9 mouse cellular contexts compared by ENCODE assay signal in genomic region chr4:42954297-42954696, GRCm38 (mm10). TPM values are rescaled to one million over a fixed set of nuclear protein-coding genes. Genes with fewer than 3 reads are reported as not detected.
A peak's percentile ranks its signal among the peaks of the same experiment; 100 is the strongest.
DNase-seq lines count a peak whose midpoint lies in the region; ATAC-seq and TF ChIP-seq lines count a peak whose summit lies in the region.
"Had no signal": no experiment of that assay in that cellular context is flagged by ENCODE, and none has a peak within 500 bp of the region (broad histone marks: within the 10 kb centered on the region; RNA-seq: fewer than 3 reads in every experiment).

No protein-coding gene starts in this region.

- DNase-seq in cerebellum, postnatal 10 days: peak; percentile 93 to 96
- DNase-seq in gastrocnemius, adult 18-20 months (ENCODE audit: low spot score): peak; percentile 83
- peak; percentile 87 for DNase-seq in hindbrain, embryonic 14.5 days (ENCODE audit: low spot score)
- DNase-seq in left cerebral cortex, postnatal 36 days (ENCODE audit: low spot score in 2 of 2): peak; percentile 76 to 77

- no peaks in the 10 kb centered on the region for H3K9me3 ChIP-seq in intestine, postnatal 0 days (ENCODE audit: control insufficient read depth)
- no peaks in the 10 kb centered on the region for H3K9me3 ChIP-seq in intestine, embryonic 15.5 days
- H3K9me3 ChIP-seq in hindbrain, embryonic 14.5 days (ENCODE audit: control insufficient read depth, low read length): no peaks in the 10 kb centered on the region
- H3K9me3 ChIP-seq in midbrain, embryonic 16.5 days (replicated peaks; ENCODE audit: control insufficient read depth, low read length, poor library complexity, severe bottlenecking): no peaks in the 10 kb centered on the region
- no peaks in the 10 kb centered on the region for H3K9me3 ChIP-seq in stomach, embryonic 15.5 days
- H3K9me3 ChIP-seq: liver, embryonic 15.5 days had no signal

- peak; percentile 94 for TF ChIP-seq CTCF in intestine, postnatal 0 days (IDR thresholded peaks at IDR 0.05; ENCODE audit: low read depth)

- peaks cover 6% of the 10 kb centered on the region; the same call in 1 of the 2 replicates for H3K4me1 ChIP-seq in intestine, postnatal 0 days (replicated peaks; ENCODE audit: control insufficient read depth, insufficient read depth, low read length)
- peaks cover 25% of the 10 kb centered on the region for H3K4me1 ChIP-seq in intestine, embryonic 15.5 days (replicated peaks)
- H3K4me1 ChIP-seq in hindbrain, embryonic 14.5 days (replicated peaks; ENCODE audit: control insufficient read depth, insufficient read depth, low read length): peaks cover 41% of the 10 kb centered on the region
- peaks cover 40% of the 10 kb centered on the region for H3K4me1 ChIP-seq in midbrain, embryonic 16.5 days (ENCODE audit: control insufficient read depth, insufficient read depth, low read length)
- H3K4me1 ChIP-seq in stomach, embryonic 15.5 days: peaks cover 13% of the 10 kb centered on the region; the same call in 1 of the 2 replicates

- ATAC-seq in intestine, postnatal 0 days: no peak
- ATAC-seq in intestine, embryonic 15.5 days: no peak
- no peak for ATAC-seq in hindbrain, embryonic 14.5 days (ENCODE audit: low FRiP score)
- ATAC-seq in midbrain, embryonic 16.5 days: no peak
- ATAC-seq in stomach, embryonic 15.5 days (ENCODE audit: insufficient read depth, low FRiP score, low read depth): no peak

- H3K9ac ChIP-seq in intestine, postnatal 0 days (ENCODE audit: low read depth, low read length): no peak overlapping the region; the same call in 1 of the 2 replicates
- no peak overlapping the region; the same call in 1 of the 2 replicates for H3K9ac ChIP-seq in intestine, embryonic 15.5 days
- H3K9ac ChIP-seq in hindbrain, embryonic 14.5 days: peak overlapping the region; percentile 98
- H3K9ac ChIP-seq in midbrain, embryonic 16.5 days (ENCODE audit: low read depth, low read length): peak overlapping the region; percentile 52
- H3K9ac ChIP-seq in stomach, embryonic 15.5 days: no peak overlapping the region
- H3K9ac ChIP-seq: liver, embryonic 15.5 days had no signal

- WGBS in intestine, postnatal 0 days: 15% methylated on average over 10 of the region's 10 CpGs
- 8% methylated on average over 9 of the region's 10 CpGs for WGBS in intestine, embryonic 15.5 days
- 10% methylated on average over 10 of the region's 10 CpGs for WGBS in hindbrain, embryonic 14.5 days
- WGBS in midbrain, embryonic 16.5 days: 2% methylated on average over 10 of the region's 10 CpGs
- 4% methylated on average over 10 of the region's 10 CpGs for WGBS in stomach, embryonic 15.5 days

- no peak overlapping the region for H3K4me2 ChIP-seq in intestine, postnatal 0 days (replicated peaks; ENCODE audit: low read depth)
- no peak overlapping the region for H3K4me2 ChIP-seq in intestine, embryonic 15.5 days (replicated peaks)
- H3K4me2 ChIP-seq in hindbrain, embryonic 14.5 days (replicated peaks): peak overlapping the region; percentile 91
- H3K4me2 ChIP-seq in midbrain, embryonic 16.5 days (ENCODE audit: low read length): peak overlapping the region; percentile 86
- H3K4me2 ChIP-seq in stomach, embryonic 15.5 days: no peak overlapping the region
- H3K4me2 ChIP-seq: liver, embryonic 15.5 days had no signal

- no peak overlapping the region for H3K4me3 ChIP-seq in intestine, postnatal 0 days (ENCODE audit: low read depth, low read length)
- H3K4me3 ChIP-seq in intestine, embryonic 15.5 days (replicated peaks): no peak overlapping the region
- H3K4me3 ChIP-seq in hindbrain, embryonic 14.5 days (replicated peaks; ENCODE audit: low read length): peak overlapping the region; percentile 85; the same call in 1 of the 2 replicates
- peak overlapping the region; percentile 26 for H3K4me3 ChIP-seq in midbrain, embryonic 16.5 days (ENCODE audit: low read depth, low read length)
- no peak overlapping the region for H3K4me3 ChIP-seq in stomach, embryonic 15.5 days (replicated peaks)
- H3K4me3 ChIP-seq: liver, embryonic 15.5 days had no signal

- H3K36me3 ChIP-seq in intestine, postnatal 0 days (ENCODE audit: control insufficient read depth, insufficient read depth): peaks cover 21% of the 10 kb centered on the region
- H3K36me3 ChIP-seq in intestine, embryonic 15.5 days: peaks cover 10% of the 10 kb centered on the region; the same call in 1 of the 2 replicates
- H3K36me3 ChIP-seq in hindbrain, embryonic 14.5 days (replicated peaks; ENCODE audit: control insufficient read depth, insufficient read depth): peaks cover 54% of the 10 kb centered on the region
- peaks cover 12% of the 10 kb centered on the region for H3K36me3 ChIP-seq in midbrain, embryonic 16.5 days (ENCODE audit: control insufficient read depth, insufficient read depth, low read length)
- H3K36me3 ChIP-seq in stomach, embryonic 15.5 days: peaks cover 8% of the 10 kb centered on the region; the same call in 1 of the 2 replicates
- H3K36me3 ChIP-seq: liver, embryonic 15.5 days had no signal

- no peak overlapping the region; the same call in 1 of the 2 replicates for H3K27ac ChIP-seq in intestine, postnatal 0 days (ENCODE audit: low read depth, low read length)
- H3K27ac ChIP-seq in intestine, embryonic 15.5 days: no peak overlapping the region
- H3K27ac ChIP-seq in hindbrain, embryonic 14.5 days: peak overlapping the region; percentile 98
- H3K27ac ChIP-seq in midbrain, embryonic 16.5 days (ENCODE audit: low read length): peak overlapping the region; percentile 95
- H3K27ac ChIP-seq in stomach, embryonic 15.5 days: 0 out of 2 replicates have a peak overlapping the region, but pooled peaks have one; percentile 33
- H3K27ac ChIP-seq: liver, embryonic 15.5 days had no signal

- intact Hi-C loops in left cerebral cortex, postnatal 36 days (cut with DNase I): no loop called here

- no peaks in the 10 kb centered on the region for H3K27me3 ChIP-seq in intestine, postnatal 0 days (replicated peaks; ENCODE audit: control insufficient read depth, insufficient read depth, low read length)
- H3K27me3 ChIP-seq in intestine, embryonic 15.5 days (replicated peaks): no peaks in the 10 kb centered on the region
- no peaks in the 10 kb centered on the region for H3K27me3 ChIP-seq in hindbrain, embryonic 14.5 days (ENCODE audit: control insufficient read depth, insufficient read depth, low read length)
- no peaks in the 10 kb centered on the region for H3K27me3 ChIP-seq in midbrain, embryonic 16.5 days (ENCODE audit: control insufficient read depth, insufficient read depth, low read depth, low read length)
- H3K27me3 ChIP-seq in stomach, embryonic 15.5 days (replicated peaks): no peaks in the 10 kb centered on the region

RNA-seq across cellular contexts. Expression of gene Dnajb5, which starts 4.7 kb away (rescaled TPM):
- 7.5 and 8.8 TPM in 2 replicates for polyA plus RNA-seq in intestine, postnatal 0 days (2015; fragmentation: Nextera tagmentation; extraction: Ambion mirVana)
- 7.3 and 8.4 TPM in 2 replicates for polyA plus RNA-seq in intestine, embryonic 15.5 days (2015; fragmentation: Nextera tagmentation; extraction: Ambion mirVana)
- 100 to 1,000 TPM; 198 to 225 TPM for total RNA-seq in gastrocnemius, adult 18-20 months (2021)
- 38.5 and 42.0 TPM in 2 replicates for polyA plus RNA-seq in hindbrain, embryonic 14.5 days (2014; fragmentation: Nextera tagmentation; extraction: Ambion mirVana)
- total RNA-seq in left cerebral cortex, postnatal 36 days (2021): 100 to 1,000 TPM; 197 to 202 TPM
- polyA plus RNA-seq in midbrain, embryonic 16.5 days (2015; fragmentation: Nextera tagmentation; extraction: Ambion mirVana): 53.8 and 56.8 TPM in 2 replicates
- 7.6 and 9.2 TPM in 2 replicates for polyA plus RNA-seq in stomach, embryonic 15.5 days (2015; fragmentation: Nextera tagmentation; extraction: Ambion mirVana)

RNA-seq across cellular contexts. Expression of gene 1700022I11Rik, which starts 15.1 kb away (rescaled TPM):
- polyA plus RNA-seq in intestine, postnatal 0 days (2015; fragmentation: Nextera tagmentation; extraction: Ambion mirVana): 0.43 TPM in 1 of 2 replicates, not detected in the other
- polyA plus RNA-seq in intestine, embryonic 15.5 days (2015; fragmentation: Nextera tagmentation; extraction: Ambion mirVana): 0.28 and 0.33 TPM in 2 replicates
- not detected for total RNA-seq in gastrocnemius, adult 18-20 months (2021)
- polyA plus RNA-seq in hindbrain, embryonic 14.5 days (2014; fragmentation: Nextera tagmentation; extraction: Ambion mirVana): 0.63 and 0.71 TPM in 2 replicates
- not detected for total RNA-seq in left cerebral cortex, postnatal 36 days (2021)
- 0.43 and 0.57 TPM in 2 replicates for polyA plus RNA-seq in midbrain, embryonic 16.5 days (2015; fragmentation: Nextera tagmentation; extraction: Ambion mirVana)
- 0.43 and 1.7 TPM in 2 replicates for polyA plus RNA-seq in stomach, embryonic 15.5 days (2015; fragmentation: Nextera tagmentation; extraction: Ambion mirVana)

RNA-seq across cellular contexts. Expression of gene Phf24, which starts 37.8 kb away (rescaled TPM):
- polyA plus RNA-seq in intestine, postnatal 0 days (2015; fragmentation: Nextera tagmentation; extraction: Ambion mirVana): 0.73 and 1.0 TPM in 2 replicates
- 0.82 and 1.6 TPM in 2 replicates for polyA plus RNA-seq in intestine, embryonic 15.5 days (2015; fragmentation: Nextera tagmentation; extraction: Ambion mirVana)
- total RNA-seq in gastrocnemius, adult 18-20 months (2021): under 1 TPM; 0.26 to 0.66 TPM
- polyA plus RNA-seq in hindbrain, embryonic 14.5 days (2014; fragmentation: Nextera tagmentation; extraction: Ambion mirVana): 43.5 and 47.8 TPM in 2 replicates
- 100 to 1,000 TPM; 333 to 352 TPM for total RNA-seq in left cerebral cortex, postnatal 36 days (2021)
- 44.1 and 45.8 TPM in 2 replicates for polyA plus RNA-seq in midbrain, embryonic 16.5 days (2015; fragmentation: Nextera tagmentation; extraction: Ambion mirVana)
- polyA plus RNA-seq in stomach, embryonic 15.5 days (2015; fragmentation: Nextera tagmentation; extraction: Ambion mirVana): 1.1 and 2.1 TPM in 2 replicates

RNA-seq across cellular contexts. Expression of gene Vcp, which starts 46.0 kb away (rescaled TPM):
- 205 and 207 TPM in 2 replicates for polyA plus RNA-seq in intestine, postnatal 0 days (2015; fragmentation: Nextera tagmentation; extraction: Ambion mirVana)
- 461 and 483 TPM in 2 replicates for polyA plus RNA-seq in intestine, embryonic 15.5 days (2015; fragmentation: Nextera tagmentation; extraction: Ambion mirVana)
- total RNA-seq in gastrocnemius, adult 18-20 months (2021): 100 to 1,000 TPM; 248 to 282 TPM
- polyA plus RNA-seq in hindbrain, embryonic 14.5 days (2014; fragmentation: Nextera tagmentation; extraction: Ambion mirVana): 470 and 518 TPM in 2 replicates
- total RNA-seq in left cerebral cortex, postnatal 36 days (2021): 100 to 1,000 TPM; 181 to 194 TPM
- 498 and 509 TPM in 2 replicates for polyA plus RNA-seq in midbrain, embryonic 16.5 days (2015; fragmentation: Nextera tagmentation; extraction: Ambion mirVana)
- 430 and 514 TPM in 2 replicates for polyA plus RNA-seq in stomach, embryonic 15.5 days (2015; fragmentation: Nextera tagmentation; extraction: Ambion mirVana)

RNA-seq across cellular contexts. Expression of gene Fancg, which starts 56.0 kb away (rescaled TPM):
- 5.2 and 6.2 TPM in 2 replicates for polyA plus RNA-seq in intestine, postnatal 0 days (2015; fragmentation: Nextera tagmentation; extraction: Ambion mirVana)
- 15.0 and 15.2 TPM in 2 replicates for polyA plus RNA-seq in intestine, embryonic 15.5 days (2015; fragmentation: Nextera tagmentation; extraction: Ambion mirVana)
- 1 to 10 TPM; 1.4 to 1.8 TPM for total RNA-seq in gastrocnemius, adult 18-20 months (2021)
- polyA plus RNA-seq in hindbrain, embryonic 14.5 days (2014; fragmentation: Nextera tagmentation; extraction: Ambion mirVana): 15.6 and 20.1 TPM in 2 replicates
- 10 to 100 TPM in 1 of 2 experiments, 1 to 10 TPM in 1; 8.5 to 12.5 TPM for total RNA-seq in left cerebral cortex, postnatal 36 days (2021)
- polyA plus RNA-seq in midbrain, embryonic 16.5 days (2015; fragmentation: Nextera tagmentation; extraction: Ambion mirVana): 26.9 and 30.0 TPM in 2 replicates
- polyA plus RNA-seq in stomach, embryonic 15.5 days (2015; fragmentation: Nextera tagmentation; extraction: Ambion mirVana): 13.0 and 17.2 TPM in 2 replicates

Comparison
In these comparisons a context has a peak if more than half of its experiments do, and no peak if none do; other contexts are left out.
1. H3K27ac ChIP-seq: peak in hindbrain, embryonic 14.5 days (single experiment), midbrain, embryonic 16.5 days (single experiment) and stomach, embryonic 15.5 days (single experiment); none in intestine, postnatal 0 days (single experiment) and intestine, embryonic 15.5 days (single experiment).
2. H3K4me2 ChIP-seq: peak in hindbrain, embryonic 14.5 days (single experiment) and midbrain, embryonic 16.5 days (single experiment); none in intestine, postnatal 0 days (single experiment), intestine, embryonic 15.5 days (single experiment) and stomach, embryonic 15.5 days (single experiment).
3. H3K4me3 ChIP-seq: peak in hindbrain, embryonic 14.5 days (single experiment) and midbrain, embryonic 16.5 days (single experiment); none in intestine, postnatal 0 days (single experiment), intestine, embryonic 15.5 days (single experiment) and stomach, embryonic 15.5 days (single experiment).
4. H3K9ac ChIP-seq: peak in hindbrain, embryonic 14.5 days (single experiment) and midbrain, embryonic 16.5 days (single experiment); none in intestine, postnatal 0 days (single experiment), intestine, embryonic 15.5 days (single experiment) and stomach, embryonic 15.5 days (single experiment).
5. RNA of gene Phf24, which starts 37.8 kb away (polyA plus RNA-seq): 44.1 to 45.8 TPM in midbrain, embryonic 16.5 days and 43.5 to 47.8 TPM in hindbrain, embryonic 14.5 days; 0.82 to 1.6 TPM in intestine, embryonic 15.5 days, 1.1 to 2.1 TPM in stomach, embryonic 15.5 days and 0.73 to 1.0 TPM in intestine, postnatal 0 days; every median in the first group is over 10 times any median in the second.
6. Peak in every context shown above with its lines, with median percentiles within 50 percentile points of each other: DNase-seq.